Mouse (Mus musculus) liver, postnatal 0 days (tissue): Measurements from ENCODE around the gene Gm7534.

Source experiments
- CTCF ChIP-seq: sonication (generic); IDR thresholded peaks from 2 replicates; pipeline ENCODE4 v1.5.1; 2016; ENCODE audit warnings: antibody characterized with exemption, low read depth
- EP300 ChIP-seq: IDR thresholded peaks from 2 replicates; pipeline ENCODE4 v1.6.1; 2016; ENCODE audit warnings: antibody characterized with exemption, low read depth, mild to moderate bottlenecking

- TF ChIP-seq CTCF: no peak
- no peak for TF ChIP-seq EP300
Measured at GRCm38 (mm10) chr4:134202904-134203303, at the start of gene Gm7534.
